In genomic region chr7:73376101-73377001, GRCm38 (mm10) we compare ENCODE assay signal across 8 mouse cellular contexts. TPM values are rescaled to one million over a fixed set of nuclear protein-coding genes. Genes with fewer than 3 reads are reported as not detected.
DNase-seq lines count a peak whose midpoint lies in the region; ATAC-seq and TF ChIP-seq lines count a peak whose summit lies in the region.

No protein-coding gene starts in this region.

- intact Hi-C loops in heart, postnatal 36 days (cut with DNase I), result loop anchor here (1.0 to 10.0 kb wide), 6 partner anchors 23 to 976 kb away; no protein-coding TSS in a partner anchor

- in situ Hi-C loops in ES-E14 (cut with MboI; ENCODE audit: low sequenced_read_pairs in 2 of 2, unreplicated experiment in 2 of 2), result loop anchor here in 1 of 2 experiments (25.0 kb wide), 1 partner anchor 636 kb away; the partner anchor contains the start of gene St8sia2

- peak overlapping the region; percentile 58 for H3K9ac ChIP-seq in ES-E14 (ENCODE audit: insufficient read depth, low read depth, low read length, poor library complexity, severe bottlenecking)
- peak overlapping the region; percentile 94 for H3K9ac ChIP-seq in forebrain, embryonic 12.5 days
- H3K9ac ChIP-seq in liver, embryonic 15.5 days, result no peak overlapping the region
- peak overlapping the region; percentile 91 for H3K9ac ChIP-seq in neural tube, embryonic 15.5 days (replicated peaks)

- no peak overlapping the region for H3K27ac ChIP-seq in ES-E14 (ENCODE audit: insufficient read depth, low read depth, low read length, poor library complexity, severe bottlenecking)
- peak overlapping the region; percentile 95 for H3K27ac ChIP-seq in forebrain, embryonic 12.5 days
- no peak overlapping the region for H3K27ac ChIP-seq in liver, embryonic 15.5 days (replicated peaks)
- H3K27ac ChIP-seq in neural tube, embryonic 15.5 days (replicated peaks), result peak overlapping the region; percentile 95

- under 1% methylated on average over 39 of the region's 39 CpGs for WGBS in forebrain, embryonic 12.5 days
- WGBS in liver, embryonic 15.5 days (ENCODE audit: insufficient replicate concordance), result 1% methylated on average over 39 of the region's 39 CpGs
- under 1% methylated on average over 39 of the region's 39 CpGs for WGBS in neural tube, embryonic 15.5 days

- H3K4me3 ChIP-seq in ES-E14 (ENCODE audit: insufficient read depth in 1 of 2, low read depth in 1 of 2, low read length in 2 of 2, poor library complexity in 1 of 2, severe bottlenecking in 1 of 2), result peak overlapping the region; percentile 77 to 80
- H3K4me3 ChIP-seq in forebrain, embryonic 12.5 days (replicated peaks), result peak overlapping the region; percentile 86
- peak overlapping the region; percentile 42 for H3K4me3 ChIP-seq in liver, embryonic 15.5 days (replicated peaks)
- H3K4me3 ChIP-seq in neural tube, embryonic 15.5 days (replicated peaks), result peak overlapping the region; percentile 81

- peaks cover 24% of the 10 kb centered on the region for H3K27me3 ChIP-seq in forebrain, embryonic 12.5 days
- peaks cover 88% of the 10 kb centered on the region for H3K27me3 ChIP-seq in liver, embryonic 15.5 days
- no peaks in the 10 kb centered on the region; the same call in 1 of the 2 replicates for H3K27me3 ChIP-seq in neural tube, embryonic 15.5 days (replicated peaks)

- H3K4me1 ChIP-seq in ES-E14 (ENCODE audit: control insufficient read depth in 2 of 2, insufficient read depth in 2 of 2, low read length in 2 of 2, poor library complexity in 1 of 2), result peaks cover 3 to 10% of the 10 kb centered on the region in 2 experiments; a peak in 2 of 4 replicates
- H3K4me1 ChIP-seq in forebrain, embryonic 12.5 days, result peaks cover 71% of the 10 kb centered on the region
- peaks cover 17% of the 10 kb centered on the region for H3K4me1 ChIP-seq in liver, embryonic 15.5 days (replicated peaks)
- H3K4me1 ChIP-seq in neural tube, embryonic 15.5 days, result peaks cover 65% of the 10 kb centered on the region

- DNase-seq in ES-E14 (ENCODE audit: low read depth, low spot score), result peak; percentile 88
- peak; percentile 60 for DNase-seq in c-Kit-positive CD71-negative TER-119-negative erythroid progenitor cells, embryonic 14.5 days (ENCODE audit: low read depth)
- peak; percentile 47 to 67 for DNase-seq in heart, postnatal 36 days
- DNase-seq in layer of hippocampus, adult 11-12 months (ENCODE audit: low spot score), result peak; percentile 89

- ATAC-seq in forebrain, embryonic 12.5 days (ENCODE audit: low FRiP score), result peak; percentile 30
- no peak for ATAC-seq in liver, embryonic 15.5 days (ENCODE audit: insufficient read depth)
- peak; percentile 51 for ATAC-seq in neural tube, embryonic 15.5 days (ENCODE audit: low FRiP score)
- no peak for ATAC-seq in inflammation-experienced regulatory T-cells, adult 6 months

- H3K36me3 ChIP-seq in ES-E14 (ENCODE audit: control insufficient read depth, insufficient read depth, low read length, poor library complexity, severe bottlenecking), result no peaks in the 10 kb centered on the region
- H3K36me3 ChIP-seq in forebrain, embryonic 12.5 days (replicated peaks), result no peaks in the 10 kb centered on the region; the same call in 1 of the 2 replicates
- H3K36me3 ChIP-seq in liver, embryonic 15.5 days (replicated peaks), result no peaks in the 10 kb centered on the region
- H3K36me3 ChIP-seq in neural tube, embryonic 15.5 days, result no peaks in the 10 kb centered on the region

- H3K9me3 ChIP-seq in ES-E14 (ENCODE audit: control insufficient read depth, insufficient read depth, low read depth, low read length), result no peaks in the 10 kb centered on the region
- H3K9me3 ChIP-seq in forebrain, embryonic 12.5 days, result no peaks in the 10 kb centered on the region
- no peaks in the 10 kb centered on the region for H3K9me3 ChIP-seq in liver, embryonic 15.5 days (replicated peaks)
- no peaks in the 10 kb centered on the region for H3K9me3 ChIP-seq in neural tube, embryonic 15.5 days (replicated peaks)

- H3K4me2 ChIP-seq in forebrain, embryonic 12.5 days, result peak overlapping the region; percentile 92
- peak overlapping the region; percentile 68 for H3K4me2 ChIP-seq in liver, embryonic 15.5 days
- peak overlapping the region; percentile 94 for H3K4me2 ChIP-seq in neural tube, embryonic 15.5 days

TF ChIP-seq in ES-E14, 5 proteins besides CTCF, POLR2A, EP300 and RAD21:
- peak; percentile 76 for TF ChIP-seq ZC3H11A (IDR thresholded peaks at IDR 0.05; ENCODE audit: borderline replicate concordance, low read depth, low read length)
- TF ChIP-seq ZNF384 (IDR thresholded peaks at IDR 0.05; ENCODE audit: low read depth, low read length), result no peak
- no peak for TF ChIP-seq MAFK (IDR thresholded peaks at IDR 0.05; ENCODE audit: insufficient read depth, low read depth, low read length)

RNA-seq across cellular contexts. Expression of gene Rgma, which starts 1.0 kb away (rescaled TPM):
- total RNA-seq in ES-E14 (2012; rRNA removed), result 2.4 and 3.7 TPM in 2 replicates
- polyA plus RNA-seq in forebrain, embryonic 12.5 days (2016; fragmentation: Nextera tagmentation; extraction: Ambion mirVana), result 37.3 and 42.3 TPM in 2 replicates
- total RNA-seq in heart, postnatal 36 days (2021), result 10 to 100 TPM; 52.1 to 87.0 TPM
- polyA plus RNA-seq in liver, embryonic 15.5 days (2015; fragmentation: Nextera tagmentation; extraction: Ambion mirVana), result 0.17 and 0.23 TPM in 2 replicates
- polyA plus RNA-seq in neural tube, embryonic 15.5 days (2015; fragmentation: Nextera tagmentation; extraction: Ambion mirVana), result 32.3 and 32.7 TPM in 2 replicates
- polyA plus RNA-seq in inflammation-experienced regulatory T-cells, adult 6 months (2017; shearing (Covaris generic)), result not detected

Comparison
In these comparisons a context has a peak if more than half of its experiments do, and no peak if none do; other contexts are left out.
1. H3K27ac ChIP-seq: peak in forebrain, embryonic 12.5 days (single experiment) and neural tube, embryonic 15.5 days (single experiment); none in ES-E14 (single experiment) and liver, embryonic 15.5 days (single experiment).
2. ATAC-seq: peak in forebrain, embryonic 12.5 days (single experiment) and neural tube, embryonic 15.5 days (single experiment); none in liver, embryonic 15.5 days (single experiment) and inflammation-experienced regulatory T-cells, adult 6 months (single experiment).
3. RNA of gene Rgma, which starts 1.0 kb away (polyA plus RNA-seq): 37.3 to 42.3 TPM in forebrain, embryonic 12.5 days and 32.3 to 32.7 TPM in neural tube, embryonic 15.5 days; 0.17 to 0.23 TPM in liver, embryonic 15.5 days and not detected in inflammation-experienced regulatory T-cells, adult 6 months; every median in the first group is over 10 times any median in the second.
4. Peak in every context shown above with its lines, with median percentiles within 50 percentile points of each other: DNase-seq, H3K4me3 ChIP-seq and H3K4me2 ChIP-seq.